Mouse (Mus musculus) forebrain, embryonic 10.5 days (tissue): ENCODE data around the gene Clcn2. TPM values are rescaled to one million over a fixed set of nuclear protein-coding genes. Genes with fewer than 3 reads are reported as not detected.

Experiments
- DNase-seq: peaks from one replicate; pipeline ENCODE4 v3.0.0-alpha.2; 2017; ENCODE audit warnings: low spot score; ENCODE audit errors: extremely low spot score
- H3K27ac ChIP-seq: fragments of 300-500 bp; sonication (generic); 2 replicates; pipeline ENCODE4 v1.5.1; 2016; ENCODE audit warnings: mild to moderate bottlenecking
- H3K27me3 ChIP-seq: fragments of 300-500 bp; sonication (generic); 2 replicates; pipeline ENCODE4 v1.6.1; 2016; ENCODE audit warnings: mild to moderate bottlenecking; ENCODE audit not compliant: poor library complexity, severe bottlenecking
- H3K36me3 ChIP-seq: fragments of 300-500 bp; sonication (generic); replicated peaks from 2 replicates; pipeline ENCODE4 v1.6.1; 2016; ENCODE audit warnings: mild to moderate bottlenecking, moderate library complexity
- H3K4me1 ChIP-seq: fragments of 300-500 bp; sonication (generic); 2 replicates; pipeline ENCODE4 v1.6.1; 2016
- H3K4me3 ChIP-seq: fragments of 300-500 bp; sonication (generic); 2 replicates; pipeline ENCODE4 v1.5.1; 2016; ENCODE audit warnings: mild to moderate bottlenecking, moderate library complexity
- H3K9me3 ChIP-seq: fragments of 300-500 bp; sonication (generic); 2 replicates; pipeline ENCODE4 v1.6.1; 2016; ENCODE audit warnings: mild to moderate bottlenecking, moderate library complexity
- WGBS: fragments of 180-500 bp; shearing (Covaris S2); methylation state at CpG from one replicate; pipeline ENCODE4 v1.1.7; 2016; 5-methylcytosine and 5-hydroxymethylcytosine counted together
- polyA plus RNA-seq: library from polyadenylated mRNA; unstranded; fragments of >200 nt; fragmentation: Nextera tagmentation; extraction: Ambion mirVana; gene quantifications from 2 replicates; pipeline ENCODE4 v1.2.1, GENCODE M21; 2016

Clcn2 gene
- polyA plus RNA-seq, 1 experiment from 2014 or later, result 11.4 TPM

DNA sequence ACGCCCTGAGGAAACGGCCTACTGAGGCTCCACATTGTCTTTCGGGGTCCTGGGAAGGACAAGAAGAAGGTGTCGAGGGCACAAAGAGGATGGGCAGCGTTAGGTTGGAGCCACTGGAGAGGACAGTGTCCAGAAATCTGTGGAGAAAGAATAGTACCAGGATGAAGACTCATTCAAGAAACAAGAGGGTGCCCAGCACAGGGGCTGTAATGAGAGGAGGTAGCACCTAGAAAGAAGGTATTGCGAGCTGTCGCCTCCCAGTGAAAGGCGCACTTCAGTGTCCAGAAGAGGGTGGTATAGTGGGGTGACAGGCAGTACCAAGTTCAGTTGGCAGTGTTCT is 735 bp downstream of the Clcn2 start:
- Histone ChIP-seq H3K36me3 (peaks cover 44% of the 10 kb centered on the region), H3K27me3 (peaks cover 6% of the 10 kb centered on the region; the same call in 1 of the 2 replicates), H3K27ac (peak overlapping the region; percentile 92), H3K4me3 (peak overlapping the region; percentile 66), H3K4me1 (peaks cover 56% of the 10 kb centered on the region), H3K9me3 (no peaks in the 10 kb centered on the region)
- under 1% methylated on average over 8 of the region's 8 CpGs for WGBS
- no peak for DNase-seq

- Histone ChIP-seq H3K4me1 (peaks cover 56% of the 10 kb centered on the region), H3K9me3 (no peaks in the 10 kb centered on the region), H3K27me3 (peaks cover 6% of the 10 kb centered on the region; the same call in 1 of the 2 replicates), H3K4me3 (peak overlapping the region; percentile 66), H3K36me3 (peaks cover 44% of the 10 kb centered on the region), H3K27ac (peak overlapping the region; percentile 92)
- under 1% methylated on average over 66 of the region's 68 CpGs for WGBS
- peak; percentile 83 for DNase-seq
These were observed 1.3 kb downstream of the Clcn2 start for GRCm38 (mm10) chr16:20715976-20716840.

DNA sequence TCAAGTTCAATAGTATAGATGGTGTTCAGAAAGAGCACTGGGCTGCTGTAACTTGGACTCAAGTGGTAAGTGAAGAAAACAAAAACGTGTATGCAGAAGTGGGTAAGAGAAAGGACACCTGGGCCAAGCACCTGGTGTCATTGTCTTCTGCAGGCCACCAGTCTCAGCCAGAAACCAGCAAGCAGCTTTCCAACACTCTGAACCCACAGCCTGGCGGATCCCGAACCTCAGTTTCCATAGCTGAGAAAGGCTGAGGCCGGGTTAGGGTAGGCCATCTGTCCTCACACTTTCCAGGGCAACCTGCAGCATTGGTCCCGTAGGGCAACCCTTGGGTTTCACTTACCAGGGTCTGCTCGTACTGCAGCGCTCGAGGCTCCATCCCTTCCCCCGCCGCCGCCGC is 2.0 kb downstream of the Clcn2 start:
- no peak for DNase-seq
- peaks cover 56% of the 10 kb centered on the region for H3K4me1 ChIP-seq
- H3K36me3 ChIP-seq, result peaks cover 44% of the 10 kb centered on the region
- 1% methylated on average over 12 of the region's 12 CpGs for WGBS
- H3K27me3 ChIP-seq, result peaks cover 6% of the 10 kb centered on the region; the same call in 1 of the 2 replicates
- peak overlapping the region; percentile 66 for H3K4me3 ChIP-seq
- H3K9me3 ChIP-seq, result no peaks in the 10 kb centered on the region
- H3K27ac ChIP-seq, result peak overlapping the region; percentile 92

- peaks cover 56% of the 10 kb centered on the region for H3K4me1 ChIP-seq
These were observed 2.4 kb downstream of the Clcn2 start for GRCm38 (mm10) chr16:20715161-20715560.

DNA sequence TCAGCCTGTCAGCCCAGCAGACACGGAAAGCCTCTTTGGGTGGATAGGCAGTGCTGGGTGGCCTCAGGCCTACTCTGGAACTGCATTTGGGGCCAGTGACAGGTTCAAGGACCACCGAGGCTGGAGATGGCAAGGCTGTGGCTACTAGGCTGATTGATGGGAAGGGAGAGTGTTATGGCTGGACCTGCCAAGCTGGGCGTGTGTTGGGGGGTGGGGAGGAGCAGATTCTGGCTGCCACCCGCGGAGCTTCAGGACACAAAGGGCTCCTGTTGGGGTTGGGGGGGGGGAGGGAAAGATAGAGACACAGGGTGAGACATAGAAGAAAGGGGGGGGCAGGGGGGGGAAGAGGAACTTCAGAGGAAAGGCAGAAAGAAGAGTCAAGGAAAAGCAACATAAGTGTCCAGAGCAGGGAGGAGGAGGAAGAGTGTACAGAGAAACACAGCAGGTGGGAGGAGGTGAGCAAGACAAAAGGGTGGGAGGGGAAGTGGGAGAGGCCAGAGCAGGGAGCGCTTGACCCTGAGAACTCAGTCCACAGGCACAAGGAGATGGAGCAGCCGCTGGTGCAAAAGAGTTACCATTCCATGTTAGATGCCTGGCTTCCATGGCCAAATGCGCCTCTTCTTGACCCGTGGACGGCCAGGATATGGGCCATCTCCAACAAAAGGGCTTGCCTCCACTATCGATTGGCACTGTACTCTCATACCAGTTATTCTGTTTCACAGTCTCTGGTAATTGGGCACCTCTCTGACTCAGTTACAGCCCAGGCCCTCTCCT is 3.1 kb downstream of the Clcn2 start:
- no peak for DNase-seq
- H3K4me3 ChIP-seq, result peak overlapping the region; percentile 66
- H3K27ac ChIP-seq, result peak overlapping the region; percentile 92
- 26% methylated on average over 11 of the region's 11 CpGs for WGBS
- peaks cover 6% of the 10 kb centered on the region; the same call in 1 of the 2 replicates for H3K27me3 ChIP-seq
- H3K36me3 ChIP-seq, result peaks cover 42% of the 10 kb centered on the region
- peaks cover 56% of the 10 kb centered on the region for H3K4me1 ChIP-seq
- no peaks in the 10 kb centered on the region for H3K9me3 ChIP-seq

More at GRCm38 (mm10) chr16:20715161-20715560, 2.4 kb downstream of the Clcn2 start:
- H3K4me3 ChIP-seq, result peak overlapping the region; percentile 66
- H3K27ac ChIP-seq, result peak overlapping the region; percentile 92; the same call in 1 of the 2 replicates
- no peaks in the 10 kb centered on the region for H3K9me3 ChIP-seq
- no peak for DNase-seq
- H3K27me3 ChIP-seq, result peaks cover 6% of the 10 kb centered on the region; the same call in 1 of the 2 replicates
- 59% methylated on average over 2 of the region's 2 CpGs for WGBS
- H3K36me3 ChIP-seq, result peaks cover 44% of the 10 kb centered on the region

GRCm38 (mm10) chr16:20712889-20713288 is 4.7 kb downstream of the Clcn2 start:
- WGBS, result 88% methylated on average over 7 of the region's 7 CpGs
- peaks cover 55% of the 10 kb centered on the region for H3K36me3 ChIP-seq
- peaks cover 47% of the 10 kb centered on the region for H3K4me1 ChIP-seq
- H3K27ac ChIP-seq, result no peak overlapping the region
- no peaks in the 10 kb centered on the region for H3K9me3 ChIP-seq
- DNase-seq, result no peak
- peaks cover 6% of the 10 kb centered on the region; the same call in 1 of the 2 replicates for H3K27me3 ChIP-seq
- no peak overlapping the region for H3K4me3 ChIP-seq

DNA sequence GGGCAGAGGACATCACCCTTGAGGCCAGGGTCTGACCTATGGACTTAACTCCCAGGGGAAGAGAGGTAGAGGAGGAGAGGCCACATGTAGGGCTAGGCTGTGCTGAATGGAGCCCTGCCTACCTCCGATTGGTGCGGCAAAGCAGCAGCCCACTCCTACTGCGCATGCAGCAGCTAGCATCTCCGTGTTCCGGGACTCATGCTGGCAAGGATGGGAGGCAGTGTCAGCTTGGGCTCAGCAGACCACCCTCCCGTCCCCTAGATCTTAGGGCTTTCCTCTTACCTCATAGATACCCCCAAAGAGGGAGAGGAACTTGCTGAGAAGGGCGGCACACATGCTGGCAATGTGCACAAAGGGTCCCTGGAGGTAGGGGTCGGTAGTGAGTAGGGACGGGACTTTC is 5.4 kb downstream of the Clcn2 start:
- Histone ChIP-seq H3K36me3 (peaks cover 62% of the 10 kb centered on the region), H3K27me3 (peaks cover 6% of the 10 kb centered on the region; the same call in 1 of the 2 replicates), H3K27ac (no peak overlapping the region), H3K4me1 (peaks cover 40% of the 10 kb centered on the region), H3K4me3 (no peak overlapping the region), H3K9me3 (no peaks in the 10 kb centered on the region)
- 72% methylated on average over 9 of the region's 9 CpGs for WGBS
- no peak for DNase-seq

- Histone ChIP-seq H3K27ac (no peak overlapping the region), H3K4me3 (no peak overlapping the region), H3K27me3 (peaks cover 6% of the 10 kb centered on the region; the same call in 1 of the 2 replicates), H3K9me3 (no peaks in the 10 kb centered on the region), H3K36me3 (peaks cover 76% of the 10 kb centered on the region), H3K4me1 (peaks cover 38% of the 10 kb centered on the region)
- WGBS, result 83% methylated on average over 4 of the region's 4 CpGs
- no peak for DNase-seq
These were observed 6.7 kb downstream of the Clcn2 start for GRCm38 (mm10) chr16:20710810-20711209.

DNA sequence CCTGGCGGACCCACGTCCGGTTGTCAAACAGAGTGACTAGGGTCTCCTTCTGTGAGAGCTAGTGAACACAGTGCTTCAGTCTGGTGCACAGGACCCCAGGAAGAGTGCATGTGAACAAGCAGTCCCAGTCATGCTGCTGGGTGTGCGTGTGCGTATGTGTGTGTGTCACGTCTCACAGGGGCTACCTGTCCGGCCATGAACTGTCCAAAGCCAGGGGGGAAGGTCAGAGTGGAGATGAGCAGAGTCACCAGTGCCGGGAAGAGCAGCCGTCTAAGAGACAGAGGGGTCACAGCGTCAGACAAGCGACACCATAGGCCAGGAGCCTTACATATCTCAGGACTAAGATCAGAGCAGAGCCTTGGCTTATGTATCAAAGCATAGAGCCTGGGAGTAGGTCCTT is 7.2 kb downstream of the Clcn2 start:
- no peak overlapping the region for H3K4me3 ChIP-seq
- peaks cover 80% of the 10 kb centered on the region for H3K36me3 ChIP-seq
- peaks cover 6% of the 10 kb centered on the region; the same call in 1 of the 2 replicates for H3K27me3 ChIP-seq
- no peak for DNase-seq
- H3K4me1 ChIP-seq, result peaks cover 37% of the 10 kb centered on the region
- no peaks in the 10 kb centered on the region for H3K9me3 ChIP-seq
- no peak overlapping the region for H3K27ac ChIP-seq
- WGBS, result 94% methylated on average over 11 of the region's 11 CpGs

DNA sequence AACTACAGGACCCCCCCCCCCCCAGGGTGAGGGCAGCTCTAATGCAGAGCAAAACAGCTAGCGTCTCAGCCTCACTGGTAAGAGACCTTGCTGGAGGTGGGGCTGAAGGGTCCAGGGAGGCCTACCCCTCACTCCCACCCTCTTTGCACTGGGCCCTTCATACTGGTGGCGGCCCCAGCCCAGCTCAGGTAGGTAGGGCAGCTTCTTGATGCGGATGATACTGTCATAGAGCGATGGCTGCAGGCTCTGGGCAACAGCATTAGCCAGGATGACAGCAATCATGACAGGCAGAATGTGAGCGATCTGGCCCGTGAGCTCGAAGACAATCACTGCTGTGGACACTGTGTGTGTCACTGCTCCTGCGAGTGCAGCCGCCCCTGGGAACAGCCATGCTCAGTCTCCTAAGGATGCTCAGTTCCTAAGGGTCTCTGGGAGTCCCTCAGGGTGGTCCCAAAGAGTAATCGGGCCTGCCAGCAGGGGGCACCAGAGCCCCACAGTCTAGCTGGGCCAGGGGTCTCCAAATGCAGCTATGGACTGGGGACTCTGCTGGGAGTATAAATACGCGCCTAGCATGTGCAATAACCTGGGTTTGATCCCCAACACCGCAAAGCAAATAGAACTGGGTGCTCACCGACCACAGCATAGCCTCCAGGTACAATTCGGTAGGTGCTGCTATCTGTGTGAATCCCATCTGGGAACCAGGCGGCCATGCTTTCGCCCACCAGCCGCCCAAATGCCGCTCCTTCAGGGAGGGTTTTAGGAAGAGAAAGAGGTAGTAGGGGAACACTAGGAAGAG is 8.4 kb downstream of the Clcn2 start:
- Histone ChIP-seq H3K36me3 (peaks cover 91% of the 10 kb centered on the region), H3K4me1 (peaks cover 28% of the 10 kb centered on the region), H3K27me3 (no peaks in the 10 kb centered on the region), H3K9me3 (no peaks in the 10 kb centered on the region), H3K4me3 (no peak overlapping the region), H3K27ac (no peak overlapping the region)
- WGBS, result 75% methylated on average over 19 of the region's 19 CpGs
- peak; percentile 71 for DNase-seq

DNA sequence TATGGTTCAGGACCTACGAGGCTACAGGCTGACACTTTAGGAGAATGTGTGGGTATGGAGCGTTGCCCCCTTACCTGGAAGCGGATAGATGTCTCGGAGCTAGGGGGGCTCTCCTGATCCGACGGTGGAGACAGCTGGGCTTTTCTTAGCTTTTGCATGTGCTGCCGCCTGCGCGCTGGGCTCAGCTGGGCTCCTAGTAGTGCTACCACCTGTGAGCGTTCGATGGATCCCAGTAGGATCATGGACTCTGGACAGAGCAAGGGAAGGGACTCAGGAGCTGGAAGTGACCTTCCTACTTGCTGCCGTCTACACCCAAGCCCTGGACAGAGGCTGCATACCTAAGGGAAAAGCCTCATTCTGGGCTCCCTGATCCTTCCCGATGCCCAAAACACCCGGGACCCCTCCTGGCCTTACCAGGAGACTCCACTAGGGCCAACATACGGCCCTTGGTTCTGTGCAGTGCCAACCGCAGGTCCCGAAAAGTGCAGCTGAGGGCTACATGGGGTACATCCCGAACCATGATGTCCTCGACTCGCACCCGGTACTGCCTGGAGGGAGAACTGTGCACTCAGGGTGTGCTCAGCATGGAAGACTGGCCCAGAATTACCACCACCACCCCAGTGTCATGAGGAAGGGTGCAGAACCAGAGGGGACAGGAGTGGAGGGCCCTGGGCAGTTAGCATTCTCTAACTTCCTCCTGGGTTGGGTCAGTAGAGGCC is 9.2 kb downstream of the Clcn2 start:
- H3K27me3 ChIP-seq, result no peaks in the 10 kb centered on the region
- no peak overlapping the region for H3K27ac ChIP-seq
- WGBS, result 93% methylated on average over 21 of the region's 21 CpGs
- no peaks in the 10 kb centered on the region for H3K9me3 ChIP-seq
- H3K4me3 ChIP-seq, result no peak overlapping the region
- peaks cover 94% of the 10 kb centered on the region for H3K36me3 ChIP-seq
- DNase-seq, result no peak
- H3K4me1 ChIP-seq, result peaks cover 22% of the 10 kb centered on the region
